Mouse (Mus musculus) C2C12 (cell line): ENCODE data around the gene Rps26. TPM values are rescaled to one million over a fixed set of nuclear protein-coding genes. Genes with fewer than 3 reads are reported as not detected.

Experiments used
- H3K27me3 ChIP-seq: one replicate; pipeline ENCODE4 v1.6.1; 2011; ENCODE audit not compliant: control insufficient read depth, insufficient read depth, insufficient read length
- H3K36me3 ChIP-seq: one replicate; pipeline ENCODE4 v1.6.1; 2011; ENCODE audit not compliant: control insufficient read depth, insufficient read depth
- H3K4me3 ChIP-seq: one replicate; pipeline ENCODE4 v1.5.1; 2011; ENCODE audit warnings: mild to moderate bottlenecking, control low read depth; ENCODE audit not compliant: poor library complexity, insufficient read depth, severe bottlenecking
- H3K79me2 ChIP-seq: one replicate; pipeline ENCODE4 v1.6.1; 2011; ENCODE audit not compliant: control insufficient read depth, insufficient read depth
- H3K79me3 ChIP-seq: one replicate; pipeline ENCODE4 v1.6.1; 2011; ENCODE audit warnings: low read depth, control low read depth
- H3ac ChIP-seq: one replicate; pipeline ENCODE3; 2011; ENCODE audit warnings: low read depth; ENCODE audit not compliant: control insufficient read depth, insufficient read length
- CEBPB ChIP-seq: IDR thresholded peaks from one replicate; pipeline ENCODE4 v1.6.1; 2011; ENCODE audit warnings: low read depth, mild to moderate bottlenecking, control low read depth, moderate library complexity
- CTCF ChIP-seq: IDR thresholded peaks from one replicate; pipeline ENCODE4 v1.5.1; 2011; ENCODE audit not compliant: control insufficient read depth, insufficient read depth, insufficient read length
- FOSL1 ChIP-seq: IDR thresholded peaks from one replicate; pipeline ENCODE4 v1.8.0; 2011; ENCODE audit warnings: mild to moderate bottlenecking, low read length; ENCODE audit not compliant: poor library complexity, insufficient read depth, severe bottlenecking
- MAX ChIP-seq: IDR thresholded peaks from one replicate; pipeline ENCODE4 v1.6.1; 2011; ENCODE audit warnings: mild to moderate bottlenecking, control low read depth
- MYOD1 ChIP-seq: IDR thresholded peaks from one replicate; pipeline ENCODE4 v1.6.1; 2011; ENCODE audit warnings: low read depth; ENCODE audit not compliant: control insufficient read depth, insufficient read length
- MYOG ChIP-seq: IDR thresholded peaks from one replicate; pipeline ENCODE4 v1.6.1; 2011; ENCODE audit not compliant: control insufficient read depth, insufficient read length; ENCODE audit errors: extremely low read depth
- USF1 ChIP-seq: IDR thresholded peaks from one replicate; pipeline ENCODE4 v1.6.1; 2011; ENCODE audit warnings: low read depth, mild to moderate bottlenecking, control low read depth, moderate library complexity
- polyA plus RNA-seq: library from polyadenylated mRNA; unstranded; fragments of >200 nt; fragmentation: generic; extraction: Trizol; gene quantifications from one replicate; pipeline ENCODE4 v1.2.1, GENCODE M21; 2012; ENCODE audit warnings: missing spikeins

Rps26 gene
- polyA plus RNA-seq, 1 experiment = 2,179 TPM

- Histone ChIP-seq H3ac (no peak overlapping the region), H3K4me3 (no peak overlapping the region), H3K36me3 (no peaks in the 10 kb centered on the region), H3K27me3 (no peaks in the 10 kb centered on the region), H3K79me2 (no peaks in the 10 kb centered on the region), H3K79me3 (peaks cover 1% of the 10 kb centered on the region)
- no peak for TF ChIP-seq CEBPB
- no peak for TF ChIP-seq MYOD1
- no peak for TF ChIP-seq MAX
Observed at GRCm38 (mm10) chr10:128659490-128659889, 32.9 kb upstream of the Rps26 start.

DNA sequence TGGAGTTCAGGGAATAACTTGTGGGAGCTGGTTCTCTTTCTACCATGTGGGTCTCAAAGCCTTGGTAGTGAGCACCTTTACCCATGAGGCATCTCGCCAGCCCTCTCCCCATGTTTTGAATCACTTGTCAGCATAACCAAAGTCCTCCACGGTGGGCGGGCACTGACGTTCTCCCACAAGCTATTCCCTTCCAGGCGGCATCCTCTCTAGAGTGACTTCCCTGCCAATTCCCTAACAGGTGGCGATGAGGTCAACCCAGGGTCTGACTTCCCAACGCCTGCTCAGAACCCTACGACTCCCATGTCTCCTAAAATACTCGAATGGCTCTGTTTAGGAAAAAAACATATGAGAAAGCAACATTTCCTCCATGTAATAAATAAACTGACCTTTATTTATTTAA, 31.3 kb upstream of the Rps26 start:
- peak; percentile 35 for TF ChIP-seq MYOD1
- no peak for TF ChIP-seq CTCF
- Histone ChIP-seq H3K36me3 (no peaks in the 10 kb centered on the region), H3K79me2 (no peaks in the 10 kb centered on the region), H3K4me3 (no peak overlapping the region), H3K27me3 (no peaks in the 10 kb centered on the region), H3K79me3 (peaks cover 1% of the 10 kb centered on the region), H3ac (no peak overlapping the region)

DNA sequence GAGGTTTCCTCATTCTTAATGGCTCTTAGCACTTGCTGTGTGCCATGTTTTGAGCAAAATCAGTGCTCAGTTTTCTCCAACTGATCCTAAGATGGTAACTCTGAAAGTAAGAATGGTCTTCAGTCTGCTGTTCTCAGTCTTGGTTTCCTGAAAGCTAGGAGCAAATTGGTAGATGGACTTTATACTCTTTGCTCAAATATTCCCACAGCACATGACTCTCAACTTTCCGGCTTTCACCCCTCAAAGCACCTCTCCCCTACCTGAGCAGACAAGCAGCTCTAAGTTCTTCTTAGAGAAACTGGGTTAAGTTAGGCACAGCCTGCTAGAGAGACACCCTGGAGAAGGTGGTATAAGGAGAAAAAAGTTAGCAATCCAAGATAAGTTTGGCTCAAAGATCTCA, 30.2 kb upstream of the Rps26 start:
- Histone ChIP-seq H3K79me3 (peaks cover 1% of the 10 kb centered on the region), H3K27me3 (no peaks in the 10 kb centered on the region), H3ac (no peak overlapping the region)

DNA sequence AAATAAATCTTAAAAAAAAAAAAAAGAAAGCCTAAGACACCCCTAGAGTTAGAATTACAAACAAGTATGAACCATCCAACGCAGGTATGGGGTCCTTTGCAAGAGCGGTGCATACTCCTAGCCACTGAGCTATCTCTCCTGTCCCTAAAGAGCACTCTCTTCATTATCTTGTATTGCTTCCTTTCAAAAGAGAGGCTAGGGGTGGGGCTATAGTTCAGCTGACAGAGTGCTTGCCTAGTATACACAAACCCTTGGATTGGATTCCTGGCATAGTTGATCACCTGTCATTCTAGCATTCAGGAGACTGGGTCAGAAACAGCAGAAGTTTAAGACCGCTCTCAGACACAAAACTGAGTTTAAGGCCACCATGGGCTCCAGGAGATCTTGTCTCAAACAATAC, 28.7 kb upstream of the Rps26 start:
- Histone ChIP-seq H3K4me3 (no peak overlapping the region), H3K79me3 (peaks cover 1% of the 10 kb centered on the region), H3K79me2 (no peaks in the 10 kb centered on the region), H3ac (no peak overlapping the region), H3K36me3 (no peaks in the 10 kb centered on the region), H3K27me3 (no peaks in the 10 kb centered on the region)
- no peak for TF ChIP-seq FOSL1
- TF ChIP-seq MAX = no peak
- TF ChIP-seq MYOG = no peak
- no peak for TF ChIP-seq USF1
- no peak for TF ChIP-seq CTCF
- no peak for TF ChIP-seq MYOD1
- TF ChIP-seq CEBPB = no peak

More for the DNA sequence above, 30.2 kb upstream of the Rps26 start:
- Histone ChIP-seq H3K36me3 (no peaks in the 10 kb centered on the region), H3K79me2 (no peaks in the 10 kb centered on the region), H3K4me3 (no peak overlapping the region)
- no peak for TF ChIP-seq USF1
- no peak for TF ChIP-seq CTCF
- TF ChIP-seq MAX = no peak
- TF ChIP-seq CEBPB = no peak
- no peak for TF ChIP-seq MYOD1
- no peak for TF ChIP-seq FOSL1
- TF ChIP-seq MYOG = no peak

DNA sequence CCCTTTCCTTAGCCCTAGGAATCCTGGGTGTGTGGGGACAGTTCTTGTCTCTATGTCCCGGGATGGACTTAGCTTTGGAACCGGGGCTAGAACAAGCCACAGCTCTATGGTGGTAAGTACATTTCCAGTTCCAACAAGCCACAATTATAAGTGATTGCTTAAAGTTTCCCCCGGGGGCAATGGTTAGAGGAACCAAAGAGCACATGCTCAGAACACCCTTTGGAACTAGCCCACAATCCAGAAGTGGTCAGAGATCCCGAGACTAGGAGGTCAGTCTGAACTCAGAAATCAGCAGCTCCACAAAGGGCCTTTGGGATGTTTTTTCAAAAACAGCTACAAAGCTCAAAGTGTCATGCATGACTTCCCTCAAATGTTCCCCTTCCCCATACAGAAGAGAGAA, 27.3 kb upstream of the Rps26 start:
- H3K79me3 ChIP-seq = peaks cover 1% of the 10 kb centered on the region
- H3K79me2 ChIP-seq = no peaks in the 10 kb centered on the region
- no peak overlapping the region for H3ac ChIP-seq
- no peak for TF ChIP-seq MYOG
- TF ChIP-seq MAX = no peak
- no peak for TF ChIP-seq CTCF
- TF ChIP-seq CEBPB = no peak
- TF ChIP-seq MYOD1 = no peak
- TF ChIP-seq FOSL1 = no peak
- no peak for TF ChIP-seq USF1
- H3K36me3 ChIP-seq = no peaks in the 10 kb centered on the region
- no peaks in the 10 kb centered on the region for H3K27me3 ChIP-seq
- H3K4me3 ChIP-seq = no peak overlapping the region

DNA sequence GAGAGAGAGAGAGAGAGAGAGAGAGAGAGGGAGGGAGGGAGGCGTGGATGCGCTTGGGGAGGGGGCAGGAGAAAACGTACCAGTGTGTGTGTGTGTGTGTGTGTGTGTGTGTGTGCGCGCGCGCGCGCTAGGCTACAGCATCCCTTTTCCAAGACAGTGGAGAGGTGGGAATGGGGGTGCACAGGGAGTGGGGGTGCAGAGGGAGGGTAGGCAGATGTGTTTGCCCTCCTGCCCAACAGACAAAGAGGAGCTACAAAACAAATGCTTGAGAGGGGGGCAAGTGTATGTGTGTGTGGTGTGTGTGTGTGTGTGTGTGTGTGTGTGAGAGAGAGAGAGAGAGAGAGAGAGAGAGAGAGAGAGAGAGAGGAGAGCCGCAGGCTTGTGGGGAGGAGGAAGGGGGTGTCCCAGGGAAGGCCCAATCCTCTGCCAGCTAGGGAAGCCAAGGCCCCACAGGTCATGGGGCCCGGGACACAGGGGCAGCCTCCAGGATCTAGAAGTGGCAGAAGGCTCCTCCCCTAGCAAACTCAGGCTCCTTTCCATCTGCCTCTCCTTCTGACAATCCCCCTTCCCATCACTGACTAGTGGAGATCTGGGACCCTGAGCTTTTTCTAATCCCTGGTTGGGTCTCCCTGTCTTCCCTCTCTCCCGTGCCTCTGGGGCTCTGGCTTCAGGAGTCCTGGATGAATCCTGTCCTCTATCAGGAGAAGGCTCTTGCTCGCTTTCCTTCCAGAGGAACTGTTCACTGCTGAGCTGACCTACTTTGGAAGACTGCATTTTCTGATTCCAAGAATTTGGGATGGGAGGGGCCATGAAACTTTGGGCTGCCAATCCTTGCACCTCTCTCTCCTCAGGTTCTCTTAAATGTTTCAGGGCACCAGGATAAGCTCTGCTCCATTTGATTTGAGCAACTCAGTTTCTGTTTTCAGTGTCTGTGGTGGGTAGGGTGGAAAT, 19.9 kb upstream of the Rps26 start:
- Histone ChIP-seq H3ac (no peak overlapping the region), H3K27me3 (peaks cover 3% of the 10 kb centered on the region), H3K36me3 (no peaks in the 10 kb centered on the region), H3K4me3 (no peak overlapping the region), H3K79me2 (no peaks in the 10 kb centered on the region), H3K79me3 (no peaks in the 10 kb centered on the region)
- no peak for TF ChIP-seq FOSL1
- TF ChIP-seq MAX = no peak
- TF ChIP-seq CTCF = no peak
- no peak for TF ChIP-seq USF1
- TF ChIP-seq MYOD1 = no peak
- no peak for TF ChIP-seq MYOG
- TF ChIP-seq CEBPB = no peak
